Mouse (Mus musculus): Measurements from ENCODE around the gene Vps72.
"Not testable (repeated sequence)": the region's sequence is repeated elsewhere in the genome, so short reads cannot be mapped to it uniquely, and the experiment has no call there.

Gene Vps72

DNA sequence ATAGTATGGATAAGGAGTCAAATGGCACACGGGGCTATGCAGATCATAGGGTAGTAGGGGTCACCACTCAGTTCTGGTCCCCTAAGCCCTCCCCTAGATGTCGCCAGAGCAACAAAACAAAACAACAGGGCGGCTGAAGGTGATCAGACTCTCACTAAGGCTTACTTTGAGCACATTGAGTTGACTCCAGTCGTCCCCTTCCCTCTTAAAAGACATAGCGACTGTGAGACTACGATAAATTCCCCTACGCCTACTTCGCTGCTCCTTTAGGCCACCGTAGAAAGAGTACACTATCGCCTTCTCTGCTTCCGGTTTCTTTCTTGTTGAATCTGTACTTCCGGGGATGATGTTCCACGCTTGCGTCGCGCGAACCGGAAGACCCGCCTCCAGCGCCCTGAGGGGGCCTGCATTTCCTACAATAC, 22.9 kb downstream of the Vps72 start, which contains the start of the genes Scnm1 and Lysmd1:
Scnm1 (minus strand) TSS at position 332 of the 422 bp plus-strand sequence.
Lysmd1 (plus strand) TSS at position 409 of the 422 bp plus-strand sequence.
- DNase-seq (ENCODE audit: low read depth), result peak; percentile 95

DNA sequence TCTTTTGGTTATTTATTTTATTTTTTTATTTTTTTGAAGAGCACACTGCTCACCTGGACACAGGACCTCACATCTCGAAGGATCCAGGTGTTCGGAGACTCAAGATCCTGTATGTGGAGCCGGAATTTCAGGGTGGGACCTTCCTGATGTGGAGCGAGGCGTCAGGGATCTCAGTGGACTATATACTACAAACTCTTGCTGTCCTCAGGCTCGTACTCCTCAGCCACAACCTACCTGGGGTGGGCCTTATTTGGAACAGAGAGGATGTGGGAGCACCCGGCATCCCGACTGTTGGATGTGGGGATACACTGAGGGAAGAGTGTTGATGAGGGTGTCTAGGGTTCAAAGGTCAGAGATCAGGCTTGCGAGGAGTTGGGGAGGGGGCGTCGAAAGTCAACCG, 23.3 kb downstream of the Vps72 start:
- not testable (repeated sequence) for DNase-seq (ENCODE audit: low read depth)

DNA sequence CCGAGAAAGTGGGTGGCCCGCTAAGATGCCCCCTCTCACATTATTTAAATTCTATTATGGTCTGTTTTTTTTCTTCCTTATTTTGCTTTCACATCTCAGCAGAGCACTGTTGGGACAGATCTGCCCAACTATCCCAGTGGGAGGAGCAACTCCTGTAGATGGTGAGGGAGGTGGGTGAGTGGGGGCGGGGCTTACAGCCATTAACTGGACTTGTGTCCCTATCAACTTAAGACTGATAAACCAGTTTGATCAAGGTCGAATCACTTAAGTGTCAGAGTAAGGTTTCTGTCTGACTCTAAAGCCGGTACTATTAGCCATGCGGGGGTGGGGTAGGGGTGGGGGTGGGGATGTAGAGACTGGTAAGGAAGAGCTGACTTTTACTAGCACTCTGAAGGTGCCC, 24.2 kb downstream of the Vps72 start:
- DNase-seq (ENCODE audit: low read depth), result no peak

DNA sequence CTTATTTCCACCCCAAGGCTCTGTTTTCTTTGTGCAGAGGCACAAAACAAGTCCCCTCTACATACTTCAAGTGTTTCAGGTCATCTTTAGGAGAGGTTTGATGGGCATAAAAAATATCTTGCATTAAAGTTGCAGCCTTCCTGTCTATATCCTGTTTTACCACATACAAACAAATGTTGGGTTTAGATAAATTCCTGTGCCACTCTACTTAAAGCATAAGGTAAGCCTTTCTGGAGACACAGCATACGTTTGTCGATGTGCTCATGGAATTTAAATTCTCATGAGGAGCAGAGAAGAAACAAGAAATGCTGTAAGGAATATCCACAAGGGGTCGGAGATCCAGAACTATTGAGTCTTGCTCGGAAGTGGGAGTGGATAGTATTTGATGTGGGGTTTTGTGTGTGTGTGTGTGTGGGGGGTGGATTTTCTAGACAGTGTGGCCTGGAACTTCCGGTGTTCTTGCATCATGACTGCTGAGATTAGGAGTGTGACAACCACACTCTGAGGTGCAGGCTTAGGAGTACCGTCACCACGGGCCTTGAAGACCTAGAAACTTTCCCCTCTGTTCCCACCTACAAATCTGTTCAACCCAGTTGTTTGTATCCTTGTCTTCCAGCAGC, 24.7 kb downstream of the Vps72 start:
- peak; percentile 89 for DNase-seq (ENCODE audit: low read depth)

DNA sequence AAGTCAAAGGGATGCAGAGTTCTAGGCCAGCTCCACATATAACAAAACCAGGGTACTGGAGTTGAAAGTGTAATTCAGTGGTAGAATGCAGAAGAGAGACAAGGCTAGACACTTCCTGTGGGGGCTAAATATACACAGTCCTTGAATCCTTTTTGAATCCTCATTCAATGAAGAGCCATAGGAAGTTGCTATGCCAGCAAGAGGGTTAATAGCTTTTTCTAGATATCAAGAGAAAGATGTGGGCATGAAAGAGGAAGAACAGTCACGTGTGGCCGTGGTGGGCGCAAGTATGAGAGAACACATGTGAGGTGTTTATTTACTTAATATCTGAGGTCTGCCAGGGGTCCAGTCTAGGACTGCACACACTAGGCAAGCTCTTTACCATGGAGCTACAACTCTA, 25.5 kb downstream of the Vps72 start:
- DNase-seq (ENCODE audit: low read depth), result peak; percentile 38

DNA sequence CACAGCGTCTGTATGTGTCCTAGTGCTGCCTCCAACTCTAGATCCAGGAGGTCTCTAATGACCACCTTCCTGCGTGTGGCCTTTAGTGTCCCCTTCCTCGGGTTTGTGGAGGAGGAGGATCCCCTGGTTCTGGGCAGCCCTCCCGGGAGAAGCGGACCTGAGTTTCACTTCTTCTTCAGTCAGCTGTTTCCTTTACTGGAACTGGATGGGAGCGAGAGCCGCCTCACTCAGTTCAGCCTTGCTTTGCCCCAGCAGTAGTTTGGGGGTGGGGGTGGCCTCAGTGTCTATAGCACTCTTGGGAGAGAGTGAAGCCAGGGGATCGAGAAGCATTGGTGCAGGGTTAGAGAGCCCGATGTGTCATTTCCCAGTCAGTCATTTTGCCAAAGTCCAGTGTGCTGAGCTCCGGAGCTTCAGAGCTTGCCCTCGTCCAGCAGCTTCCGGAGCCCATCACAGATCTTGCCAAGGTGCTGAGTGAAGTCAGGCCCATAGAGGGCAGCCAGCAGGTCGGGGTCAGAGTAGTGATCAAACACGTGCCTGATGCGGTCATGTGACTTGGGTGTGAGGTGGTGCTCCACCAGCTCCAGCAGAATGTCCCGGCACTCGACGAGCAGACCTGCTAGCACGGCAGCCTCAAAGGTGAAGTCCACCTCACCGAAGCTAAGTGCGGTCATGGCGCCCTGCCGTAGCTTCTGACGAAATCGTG, 28.9 kb downstream of the Vps72 start:
- DNase-seq (ENCODE audit: low read depth), result no peak

DNA sequence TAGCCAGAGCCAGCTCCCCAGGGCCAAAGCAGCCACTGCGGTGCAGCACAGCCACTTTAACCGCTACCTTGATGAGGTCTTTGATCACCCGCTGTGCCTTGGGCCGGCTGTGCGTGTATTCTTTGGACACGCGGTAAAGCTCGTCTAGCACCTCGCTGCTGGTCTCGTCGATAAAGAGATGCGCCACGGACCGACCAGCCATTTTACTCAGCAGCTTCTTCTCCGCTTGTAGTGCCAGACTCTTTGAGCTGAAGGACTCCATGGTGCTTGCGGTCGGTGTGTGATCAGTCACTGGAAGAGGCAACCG, 29.4 kb downstream of the Vps72 start:
- no peak for DNase-seq (ENCODE audit: low read depth)

DNA sequence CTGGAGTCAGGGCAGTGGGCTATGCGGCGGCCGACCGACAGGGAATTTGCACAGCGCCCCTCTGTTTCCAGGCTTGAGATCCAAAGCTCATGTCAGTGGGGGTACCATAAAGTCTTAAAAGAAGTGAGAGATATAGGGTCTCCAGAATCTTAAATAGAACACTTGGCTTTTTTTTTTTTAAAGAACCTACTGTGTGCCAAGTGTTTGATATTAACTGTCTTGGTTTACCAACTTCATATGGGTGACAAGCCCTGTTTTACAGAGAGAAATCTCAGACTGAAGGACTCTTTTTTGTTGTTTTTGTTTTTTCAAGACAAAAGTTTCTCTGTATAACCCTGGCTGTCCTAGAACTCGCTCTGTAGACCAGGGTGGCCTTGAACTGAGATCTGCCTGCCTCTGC, 30.0 kb downstream of the Vps72 start:
- DNase-seq (ENCODE audit: low read depth), result no peak

DNA sequence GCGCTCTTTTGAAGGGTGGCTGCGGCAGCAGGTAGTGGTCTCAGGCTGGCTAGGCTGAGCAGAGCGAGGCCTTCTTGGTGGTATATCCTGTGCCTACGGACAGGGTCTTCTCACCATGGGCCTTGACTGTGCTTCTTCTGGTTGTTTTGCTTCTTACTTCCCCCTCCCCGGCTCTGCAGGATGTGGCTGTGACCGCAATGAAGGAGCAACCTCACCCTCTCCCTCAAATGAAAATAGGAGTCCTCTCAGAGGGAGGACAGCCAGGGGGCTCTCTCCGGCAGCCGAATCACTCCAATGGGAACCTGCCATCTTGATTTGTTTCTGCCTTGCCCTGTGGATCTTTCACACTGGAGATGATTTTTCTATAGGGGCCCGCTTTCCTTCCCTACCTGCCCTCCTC, 30.7 kb downstream of the Vps72 start:
- peak; percentile 84 for DNase-seq (ENCODE audit: low read depth)

DNA sequence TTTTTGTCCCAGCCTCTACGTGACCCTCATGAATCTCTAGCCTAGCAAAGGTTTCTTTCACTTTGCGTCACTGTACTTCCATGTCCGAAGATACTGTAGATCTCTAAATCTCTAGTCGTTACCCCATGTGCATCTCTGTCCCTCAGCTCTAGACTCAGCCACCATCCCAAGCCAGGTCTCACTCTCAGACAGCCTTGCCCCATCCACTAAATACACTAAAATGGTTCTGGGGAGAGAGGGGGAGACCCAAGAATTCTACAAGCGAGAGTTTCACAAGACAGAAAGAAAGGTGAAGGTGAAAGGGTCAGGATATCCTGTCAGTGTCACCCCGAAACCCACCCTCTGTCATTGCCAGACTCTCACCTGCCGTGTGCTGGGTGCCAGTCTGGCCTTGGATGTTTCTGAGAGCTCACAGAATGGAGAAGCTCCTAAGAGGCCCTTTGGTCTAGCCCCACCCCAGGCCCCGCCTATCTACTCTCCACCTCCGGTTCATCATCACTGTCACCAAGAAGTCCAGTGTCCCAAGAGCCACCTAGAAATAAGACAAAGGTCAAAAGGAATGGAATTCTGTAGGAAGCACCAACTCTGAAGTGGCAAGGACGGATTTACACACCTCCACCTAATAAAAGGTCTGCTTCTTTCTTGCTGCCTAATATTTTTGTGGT, 31.3 kb downstream of the Vps72 start, which contains the start of gene Tnfaip8l2:
Tnfaip8l2 (minus strand) TSS at position 409 of the 665 bp plus-strand sequence.
- DNase-seq (ENCODE audit: low read depth), result peak; percentile 74

DNA sequence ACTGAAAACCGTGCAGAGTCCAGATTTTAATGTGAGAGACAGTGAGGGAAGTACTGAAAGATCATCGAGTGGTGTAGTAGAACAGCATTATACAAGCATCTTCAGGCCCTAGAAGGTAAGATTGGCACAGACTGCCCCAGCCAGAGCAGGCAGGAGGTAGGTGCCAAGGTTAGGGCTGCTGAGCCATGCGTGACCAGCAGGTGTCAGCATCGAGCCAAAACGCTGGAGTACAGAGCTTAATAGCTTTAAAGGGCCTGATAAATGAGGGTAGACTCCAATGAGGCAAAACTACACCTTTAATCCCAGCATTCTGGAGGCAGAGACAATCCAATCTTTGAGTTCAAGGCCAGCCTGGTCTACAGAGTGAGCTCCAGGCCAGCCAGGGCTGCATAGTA, 31.8 kb downstream of the Vps72 start:
- DNase-seq (ENCODE audit: low read depth), result peak; percentile 95

DNA sequence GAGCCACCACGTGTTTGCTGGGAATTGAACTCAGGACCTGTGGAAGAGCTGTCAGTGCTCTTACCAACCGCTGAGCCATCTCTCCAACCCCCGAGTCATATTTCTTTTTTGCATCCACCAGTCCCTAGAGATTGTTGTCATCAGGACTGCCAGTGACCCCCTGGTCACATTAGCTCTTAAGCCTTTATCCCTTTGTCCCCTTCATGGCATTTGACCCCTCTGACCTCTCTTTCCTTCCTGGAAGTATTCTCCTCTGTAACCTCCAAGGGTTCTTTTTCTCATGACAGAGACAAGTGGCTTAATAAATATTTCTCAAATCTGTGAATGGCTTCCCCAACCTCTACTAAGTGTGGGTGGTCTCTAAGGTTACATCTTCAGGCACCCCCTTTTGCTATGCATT, 37.1 kb downstream of the Vps72 start:
- no peak for DNase-seq (ENCODE audit: low read depth)

DNA sequence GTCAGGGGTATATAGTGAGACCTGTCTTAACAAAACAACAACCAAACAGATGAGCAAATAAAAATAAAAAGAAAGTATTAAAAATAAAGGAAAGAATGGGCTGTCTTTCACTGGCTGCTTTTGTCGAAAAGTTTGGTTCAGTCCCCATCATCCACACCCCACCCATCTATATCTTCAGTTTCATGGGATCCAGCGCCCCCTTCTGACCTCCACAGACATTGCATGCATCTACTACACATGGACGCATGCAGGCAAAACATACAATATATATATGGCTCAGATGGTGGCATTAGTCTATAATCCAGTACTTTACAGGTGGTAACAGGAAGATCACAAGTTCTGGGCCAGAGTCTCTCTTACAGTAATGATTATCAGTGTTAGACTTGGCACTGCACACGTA, 43.1 kb downstream of the Vps72 start:
- peak; percentile 86 for DNase-seq (ENCODE audit: low read depth)

DNA sequence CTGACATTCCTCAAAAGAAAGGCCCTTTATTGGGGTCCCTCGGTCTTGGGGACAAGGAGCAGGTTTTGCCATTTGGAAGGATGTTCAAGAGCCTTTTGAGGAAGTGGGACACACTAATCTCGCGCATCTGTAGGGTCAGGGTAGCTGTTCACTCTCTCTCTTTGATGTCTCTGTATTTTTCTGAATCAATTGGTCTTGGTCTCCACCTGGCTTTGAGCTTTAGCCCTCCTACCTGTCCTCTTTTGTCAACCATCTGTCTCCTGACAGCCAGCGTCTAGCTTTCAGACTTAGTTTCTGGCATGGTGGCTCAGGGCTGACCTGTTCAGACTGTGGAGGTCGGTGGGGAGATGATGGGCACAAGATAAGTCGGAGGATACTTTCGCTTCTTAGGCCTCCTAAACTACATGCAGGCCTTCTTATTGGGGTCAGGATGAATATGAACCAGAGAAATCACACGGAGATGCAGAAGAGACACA, 48.7 kb downstream of the Vps72 start:
- DNase-seq (ENCODE audit: low read depth), result no peak

DNA sequence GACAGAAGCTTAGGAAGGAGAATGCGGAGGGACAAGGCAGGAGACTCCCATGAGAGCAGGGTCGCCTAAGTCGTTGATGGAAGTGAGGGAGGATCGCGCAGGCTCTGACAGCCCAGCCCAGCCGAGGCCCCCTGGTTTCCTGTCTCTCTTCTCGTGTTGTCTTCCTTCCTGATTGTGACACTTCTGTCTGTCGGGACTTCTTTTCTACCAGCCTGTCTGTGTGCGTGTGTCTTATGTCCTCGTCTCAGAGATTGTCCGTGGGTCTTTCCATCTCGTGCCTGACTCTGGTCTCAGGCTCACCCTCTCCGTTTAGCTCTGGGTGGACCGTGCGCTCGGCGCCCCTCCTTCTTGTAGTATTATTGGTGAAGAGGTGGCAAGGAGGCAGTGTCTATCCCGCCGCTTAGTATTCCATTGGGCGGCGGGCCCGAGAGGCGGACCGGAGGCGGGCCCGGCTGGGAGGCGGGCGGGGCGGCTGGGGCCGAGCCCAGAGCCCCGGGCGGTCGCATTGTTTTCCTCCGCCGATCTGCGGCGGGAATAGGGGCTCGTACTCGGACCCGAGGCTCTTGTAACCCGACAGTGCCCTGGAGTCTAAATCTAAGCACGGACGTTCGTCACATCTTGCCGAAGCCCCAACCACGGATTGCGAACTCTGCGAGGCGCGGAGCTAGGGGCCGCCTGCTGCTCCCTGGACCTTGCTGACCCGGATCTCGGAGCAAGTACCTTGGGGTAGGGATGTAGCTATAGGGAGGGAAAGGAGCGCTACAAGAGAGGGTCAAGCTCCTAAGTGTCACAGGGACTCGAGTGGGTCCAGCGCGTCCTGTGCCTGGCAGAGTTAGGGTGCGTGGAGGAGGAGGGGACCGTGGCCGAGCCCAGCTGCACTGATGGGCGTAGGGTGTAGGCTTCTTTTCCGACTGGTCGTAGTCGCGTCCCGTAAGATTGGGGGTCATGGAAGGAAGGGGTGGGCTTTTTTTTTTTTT, 49.5 kb downstream of the Vps72 start, which contains the start of gene Sema6c:
Sema6c (plus strand) TSS at position 471 of the 977 bp plus-strand sequence.
- peak; percentile 90 for DNase-seq (ENCODE audit: low read depth)

DNA sequence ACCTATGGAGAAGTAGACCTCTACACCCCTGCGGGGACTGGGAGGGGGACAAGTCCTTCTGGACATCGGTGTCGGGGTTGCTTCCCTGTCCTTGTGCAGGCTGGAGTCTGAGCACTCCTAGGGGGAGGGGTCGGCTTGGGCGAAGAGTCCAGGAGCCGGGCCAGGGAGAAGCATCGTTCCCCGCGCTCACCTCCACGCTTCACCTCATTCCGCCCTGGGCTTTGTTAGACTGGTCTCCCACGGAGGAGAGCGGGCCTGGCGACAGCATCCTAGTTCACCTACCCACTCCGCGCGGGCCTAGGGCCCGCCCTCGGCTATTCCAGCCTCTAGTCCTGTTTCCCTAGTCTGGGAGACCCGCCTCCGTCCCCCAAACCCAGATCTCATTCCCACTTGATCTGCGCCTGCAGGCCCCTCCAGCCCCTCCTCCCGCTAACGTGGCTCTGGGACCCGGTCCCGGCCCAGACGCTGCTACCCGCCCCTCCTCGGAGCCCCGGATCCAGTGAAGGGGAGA, 50.3 kb downstream of the Vps72 start:
- peak; percentile 31 for DNase-seq (ENCODE audit: low read depth)

DNA sequence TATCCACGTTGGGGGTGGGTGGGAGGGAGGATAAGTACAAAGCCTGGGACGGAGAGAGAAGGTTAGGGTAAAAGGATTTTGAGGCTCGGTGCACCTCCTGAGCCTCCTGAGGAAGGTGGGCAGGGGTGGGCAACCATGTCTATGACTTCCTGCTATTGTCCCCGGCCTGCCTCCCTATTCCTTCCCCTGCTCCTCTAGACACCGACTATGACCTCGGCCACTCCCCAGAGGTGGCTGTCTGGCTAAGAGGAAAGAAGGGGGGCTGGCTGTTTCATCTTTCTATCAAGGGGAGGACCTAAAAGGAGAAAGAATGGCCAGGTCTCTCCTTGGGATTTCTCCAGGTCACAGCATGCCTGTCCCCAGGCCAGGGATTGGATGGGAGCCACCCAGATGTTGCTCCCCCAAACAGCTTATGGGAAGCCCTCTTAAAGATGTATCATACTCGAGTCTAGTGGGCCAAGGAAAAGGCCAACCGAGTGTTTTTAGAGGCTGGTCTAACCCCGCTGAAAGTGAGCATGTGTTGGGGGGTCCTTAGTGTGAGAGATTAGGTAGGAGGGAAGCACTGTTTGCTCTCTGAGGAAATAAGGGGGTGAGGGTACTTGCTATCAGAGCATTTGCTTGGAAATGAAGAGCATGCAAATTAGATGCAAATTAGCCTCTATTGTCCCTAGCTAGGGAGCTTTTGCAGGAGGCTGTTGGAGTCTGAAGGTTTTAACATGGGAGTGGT, 51.0 kb downstream of the Vps72 start:
- DNase-seq (ENCODE audit: low read depth), result no peak

DNA sequence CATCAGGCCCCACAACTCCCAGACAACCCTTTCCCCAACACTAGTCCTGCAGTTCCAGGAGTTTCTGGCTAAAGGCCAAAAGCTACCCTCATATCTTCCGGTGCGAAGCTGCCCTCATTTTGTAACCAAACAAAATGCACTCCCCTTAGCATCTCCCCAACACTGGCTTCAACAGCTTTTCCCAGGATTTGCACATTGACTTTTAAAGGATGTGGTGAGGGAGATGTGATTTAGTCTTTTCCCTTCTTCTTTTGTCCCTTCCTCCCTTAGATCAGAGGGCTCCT, 51.5 kb downstream of the Vps72 start:
- DNase-seq (ENCODE audit: low read depth), result no peak

DNA sequence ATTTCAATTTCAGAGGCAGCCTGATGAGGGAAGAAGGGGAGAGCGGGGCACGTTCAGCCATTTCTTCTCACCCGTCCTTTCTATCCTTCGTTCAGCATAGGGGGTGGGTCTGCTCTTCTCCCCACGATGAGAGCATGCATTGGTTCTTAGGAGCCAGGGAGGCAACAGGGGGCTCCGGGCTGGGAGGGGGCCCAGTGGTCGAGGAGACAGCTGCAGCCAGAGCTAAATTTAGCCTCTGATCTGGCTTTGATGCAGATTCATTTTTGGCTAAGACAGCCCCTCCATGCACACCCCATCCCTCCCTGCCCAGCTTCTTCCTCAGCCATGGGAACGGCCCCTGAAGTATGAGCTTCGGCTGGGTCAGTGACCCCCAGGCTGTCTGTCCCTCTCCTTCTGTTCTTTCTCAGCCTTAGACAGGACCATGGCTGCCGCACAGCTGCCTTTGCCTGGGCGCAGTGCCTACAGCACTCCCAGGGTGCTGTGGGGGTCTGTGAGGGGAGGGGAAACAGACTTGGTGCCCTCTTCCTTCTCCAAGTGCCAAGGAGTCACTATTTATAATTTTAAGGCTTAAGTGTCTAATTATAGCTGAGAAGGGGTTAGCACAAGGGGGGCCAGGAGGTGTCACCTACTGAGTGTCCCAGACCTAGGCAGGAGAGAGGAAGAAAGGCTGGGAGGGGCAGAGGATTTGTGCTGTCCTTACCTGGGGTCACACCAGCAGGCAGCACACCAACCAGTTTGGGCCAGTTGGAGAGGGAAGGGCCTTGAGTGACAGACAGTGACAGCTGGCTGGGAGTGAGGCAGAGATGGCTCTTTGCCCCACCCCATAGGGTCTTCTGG, 52.8 kb downstream of the Vps72 start:
- DNase-seq (ENCODE audit: low read depth), result no peak

DNA sequence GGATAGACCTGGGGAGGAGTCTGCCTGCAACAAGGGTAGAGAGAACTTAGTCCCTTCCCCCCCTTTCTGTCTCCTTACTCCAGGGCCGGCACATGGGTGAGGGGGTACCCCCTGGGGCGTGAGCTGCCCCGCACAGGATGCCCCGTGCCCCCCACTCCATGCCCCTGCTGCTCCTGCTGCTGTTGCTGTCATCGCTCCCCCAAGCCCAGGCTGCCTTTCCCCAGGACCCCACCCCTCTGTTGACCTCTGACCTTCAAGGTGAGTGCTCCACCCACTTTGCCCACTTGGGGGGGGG, 53.4 kb downstream of the Vps72 start:
- DNase-seq (ENCODE audit: low read depth), result no peak

All from naive thymus-derived CD4-positive, alpha-beta T cell, adult 2 months (primary cell).